Mouse (Mus musculus): ENCODE results near the gene Stambp.
"Not testable (repeated sequence)": the region's sequence is repeated elsewhere in the genome, so short reads cannot be mapped to it uniquely, and the experiment has no call there.

Gene Stambp

DNA sequence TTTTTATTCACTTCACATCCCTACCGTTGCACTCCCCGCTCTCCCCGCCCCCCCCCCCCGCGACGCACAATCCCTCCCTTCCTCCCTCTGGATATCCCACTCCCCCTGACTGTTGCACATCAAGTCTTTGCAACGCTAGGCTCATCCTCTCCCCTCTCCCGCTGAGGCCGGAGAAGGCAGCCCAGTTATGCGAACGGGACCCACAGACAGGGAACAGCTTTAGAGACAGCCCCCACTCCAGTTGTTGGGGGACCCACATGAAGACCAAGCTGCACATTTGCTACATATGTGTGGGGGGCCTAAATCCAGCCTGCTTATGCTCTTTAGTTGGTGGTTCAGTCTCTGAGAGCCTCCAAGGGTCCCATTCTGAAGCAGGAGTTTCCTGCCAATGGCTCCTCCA is at the start of gene Stambp:
Stambp (minus strand) TSS at position 59 of the 400 bp plus-strand sequence.
- DNase-seq (ENCODE audit: low spot score in 2 of 2): peak in 1 of 2 experiments; percentile 26

- no peak for DNase-seq (ENCODE audit: low spot score in 2 of 2)
These were observed 47.4 kb upstream of the Stambp start for GRCm38 (mm10) chr6:83619955-83620354.

- no peak for DNase-seq (ENCODE audit: low spot score in 2 of 2)
These were observed 45.2 kb upstream of the Stambp start for GRCm38 (mm10) chr6:83617581-83618335.

GRCm38 (mm10) chr6:83616512-83616911 is 44.0 kb upstream of the Stambp start:
- peak in 1 of 2 experiments; percentile 18 for DNase-seq (ENCODE audit: low spot score in 2 of 2)

DNA sequence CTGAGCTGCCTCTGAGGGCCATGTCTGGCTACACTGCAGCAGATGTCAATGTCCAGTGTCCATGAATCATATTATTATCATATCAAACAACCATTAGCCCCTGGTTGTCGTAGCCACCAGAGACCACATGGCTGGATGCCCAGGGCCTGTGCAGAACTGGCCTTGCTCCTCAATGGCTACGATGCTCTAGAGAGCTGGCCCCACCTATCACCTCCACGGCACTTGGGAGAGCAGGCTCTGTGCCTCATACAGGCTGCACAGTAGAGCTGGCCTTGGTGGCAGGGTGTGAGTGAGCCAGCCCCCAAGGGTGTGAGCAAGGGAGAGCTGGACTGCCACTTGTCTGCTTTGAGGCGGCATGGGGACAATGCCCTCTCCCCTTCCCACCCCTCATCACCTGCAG is 41.9 kb upstream of the Stambp start:
- no peak for DNase-seq (ENCODE audit: low spot score in 2 of 2)

DNA sequence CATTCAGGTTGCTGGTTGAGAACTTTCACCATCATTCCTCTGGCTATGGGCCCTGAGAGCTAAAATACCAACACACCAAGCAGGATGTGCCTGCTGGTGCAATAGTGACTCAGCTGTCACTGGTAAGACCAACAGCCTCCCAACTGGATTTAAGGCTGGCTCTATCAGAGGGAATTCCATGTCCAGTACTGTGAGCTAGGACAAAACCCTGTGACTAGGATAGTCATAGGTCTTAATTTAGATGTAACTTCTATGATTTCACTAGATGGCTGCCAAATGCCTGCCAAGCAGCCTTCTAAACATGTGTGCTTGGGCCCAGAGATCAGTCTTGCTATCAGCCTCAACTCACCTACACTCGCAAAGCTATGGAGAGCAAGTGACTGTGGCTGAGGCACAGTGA is 40.4 kb upstream of the Stambp start:
- DNase-seq (ENCODE audit: low spot score in 2 of 2): no peak

DNA sequence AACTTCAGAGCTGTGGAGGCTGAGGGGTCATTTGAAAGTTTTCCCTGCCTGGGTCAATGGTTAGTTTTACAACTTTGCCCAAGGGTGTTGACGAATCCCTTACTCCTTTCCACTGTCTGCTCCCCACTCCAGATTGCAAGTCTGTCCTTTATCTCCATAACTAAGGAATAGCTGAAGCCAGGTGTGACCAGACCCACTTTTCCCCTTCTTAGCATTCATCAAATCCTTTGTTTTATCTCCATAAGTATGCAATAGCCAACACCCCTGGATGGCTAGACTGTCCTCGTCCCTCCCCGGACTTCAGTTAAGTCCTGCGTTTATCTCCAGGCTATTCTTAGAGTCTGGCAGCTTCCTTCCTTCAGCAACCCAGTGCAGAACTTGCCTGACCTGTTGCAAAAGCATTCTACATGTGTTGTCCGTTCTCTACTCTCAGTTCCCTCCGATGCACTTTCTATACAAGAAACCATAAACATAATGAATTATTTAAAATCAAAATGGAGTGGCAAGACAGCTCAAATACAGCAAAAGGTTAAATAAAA is 27.2 kb upstream of the Stambp start:
- no peak for DNase-seq (ENCODE audit: low spot score in 2 of 2)

DNA sequence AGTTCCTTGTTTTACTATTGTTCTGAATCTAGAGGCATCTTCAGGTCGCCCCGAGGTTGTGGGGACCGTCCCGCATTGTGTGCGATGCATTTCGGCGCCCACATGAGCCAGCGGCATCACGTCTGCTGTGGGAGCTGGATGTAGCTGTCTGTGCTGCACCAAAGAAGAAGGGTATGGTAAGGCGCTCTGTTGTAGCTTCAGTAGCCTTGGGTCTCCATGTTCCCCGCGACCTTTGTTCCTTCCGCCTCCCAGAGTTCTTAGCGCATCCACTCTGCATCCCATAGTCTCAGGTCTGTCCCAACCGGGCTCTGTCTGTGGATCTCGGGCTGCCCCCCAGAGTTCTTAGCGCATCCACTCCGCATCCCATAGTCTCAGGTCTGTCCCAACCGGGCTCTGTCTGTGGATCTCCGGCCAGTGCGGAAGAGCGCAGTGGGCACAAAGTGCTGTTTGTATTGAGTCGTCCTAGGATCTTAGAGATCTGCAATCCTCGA is 26.6 kb upstream of the Stambp start:
- no peak for DNase-seq (ENCODE audit: low spot score in 2 of 2)

DNA sequence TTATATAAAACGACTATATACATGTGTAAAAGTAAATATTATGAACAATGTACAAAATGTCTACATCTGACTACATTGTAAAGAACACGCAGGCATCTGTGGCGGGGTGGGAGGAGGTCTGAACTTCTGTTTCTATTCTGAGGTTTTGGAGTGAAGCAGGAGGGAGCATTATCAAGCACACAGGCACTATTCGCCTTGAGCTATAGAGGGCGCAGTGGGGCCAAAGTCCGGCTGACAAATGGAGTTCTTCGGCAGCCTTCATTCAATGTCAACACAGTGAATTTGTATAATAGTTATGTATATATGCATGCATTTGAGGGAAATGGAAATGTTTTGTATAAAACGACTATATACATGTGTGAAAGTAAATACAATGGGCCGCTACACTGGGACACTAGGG is 26.1 kb upstream of the Stambp start:
- DNase-seq (ENCODE audit: low spot score in 2 of 2): peak in 1 of 2 experiments; percentile 50

DNA sequence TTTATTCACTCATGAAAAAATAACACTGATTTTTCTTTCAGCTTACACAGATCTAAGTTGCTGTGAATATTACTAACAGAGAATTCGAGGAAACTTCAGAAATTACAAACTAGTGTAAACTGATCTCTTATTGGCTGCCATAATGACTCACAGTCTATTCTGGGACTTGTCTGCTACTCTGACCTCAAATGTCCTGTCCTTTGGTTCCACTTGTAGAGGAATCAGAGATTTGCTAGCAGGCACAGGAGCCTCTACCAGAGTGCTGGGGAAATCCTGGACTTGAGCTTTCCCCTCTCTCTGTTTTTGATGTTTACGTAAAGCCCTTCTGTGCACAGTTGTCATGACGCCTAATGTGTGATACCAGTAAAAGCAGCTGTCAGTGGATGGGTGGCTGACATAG is 25.5 kb upstream of the Stambp start:
- DNase-seq (ENCODE audit: low spot score in 2 of 2): no peak

GRCm38 (mm10) chr6:83595035-83595434 is 22.5 kb upstream of the Stambp start:
- DNase-seq (ENCODE audit: low spot score in 2 of 2): no peak

DNA sequence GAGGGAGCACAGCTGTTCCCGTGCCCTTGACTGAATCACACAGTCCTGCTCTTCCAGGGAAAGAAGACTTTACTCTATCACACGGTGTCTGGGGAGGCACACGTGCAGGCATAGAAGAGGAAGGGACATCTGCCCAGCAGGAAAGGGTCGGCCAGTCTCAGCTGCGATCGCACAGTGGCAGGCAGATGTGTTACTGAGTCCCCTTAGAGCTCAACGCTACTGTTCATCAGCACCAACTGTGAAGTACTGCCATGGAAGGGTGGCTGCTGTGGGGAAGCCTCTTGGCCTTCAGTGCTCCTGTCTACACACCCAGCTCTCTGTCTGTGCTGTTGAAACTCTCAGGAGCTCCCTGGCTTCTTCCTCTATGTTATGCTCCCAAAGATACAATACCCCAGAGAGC is 21.4 kb upstream of the Stambp start:
- no peak for DNase-seq (ENCODE audit: low spot score in 2 of 2)

DNA sequence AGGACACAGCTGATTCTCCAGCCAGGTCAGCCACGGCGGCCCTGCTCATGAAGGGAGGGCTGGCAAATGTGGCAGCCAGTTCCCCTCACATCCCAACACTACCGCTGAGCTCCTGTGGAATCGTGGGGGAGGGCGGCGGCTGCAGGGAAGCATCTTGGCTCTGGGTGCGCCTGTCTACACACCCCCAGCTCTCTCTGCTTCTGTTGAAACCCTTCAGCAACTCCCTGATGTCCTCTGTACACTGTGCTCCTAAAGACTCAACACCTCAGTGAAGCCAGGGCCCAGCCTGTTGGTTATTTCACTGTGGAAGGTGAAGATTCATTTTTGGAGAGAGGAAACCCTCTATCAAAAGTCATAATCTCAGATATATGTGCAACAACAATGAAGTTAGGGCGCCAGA is 19.5 kb upstream of the Stambp start:
- DNase-seq (ENCODE audit: low spot score in 2 of 2): no peak

- DNase-seq (ENCODE audit: low spot score in 2 of 2): no peak
These were observed 17.8 kb upstream of the Stambp start for GRCm38 (mm10) chr6:83590301-83590700.

DNA sequence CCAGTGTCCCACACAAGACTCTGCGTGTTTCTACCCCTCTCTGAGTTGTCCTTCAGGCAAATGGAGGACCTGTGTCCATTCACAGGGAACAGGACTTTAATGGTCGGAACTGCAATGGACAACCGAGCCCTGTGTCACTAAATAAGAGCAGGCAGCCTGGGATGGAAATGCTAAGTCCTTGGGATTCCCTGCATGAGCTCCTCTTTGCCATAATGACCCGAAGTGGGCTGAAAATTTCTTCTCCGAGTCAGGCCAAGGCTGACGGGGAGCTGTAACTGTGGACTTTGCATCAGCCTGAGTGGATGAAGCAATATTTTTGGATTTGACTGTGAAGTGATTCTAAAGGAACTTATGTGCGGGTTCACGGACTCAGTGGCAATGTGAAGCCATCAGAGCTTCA is 14.7 kb upstream of the Stambp start:
- not testable (repeated sequence) for DNase-seq (ENCODE audit: low spot score in 2 of 2)

DNA sequence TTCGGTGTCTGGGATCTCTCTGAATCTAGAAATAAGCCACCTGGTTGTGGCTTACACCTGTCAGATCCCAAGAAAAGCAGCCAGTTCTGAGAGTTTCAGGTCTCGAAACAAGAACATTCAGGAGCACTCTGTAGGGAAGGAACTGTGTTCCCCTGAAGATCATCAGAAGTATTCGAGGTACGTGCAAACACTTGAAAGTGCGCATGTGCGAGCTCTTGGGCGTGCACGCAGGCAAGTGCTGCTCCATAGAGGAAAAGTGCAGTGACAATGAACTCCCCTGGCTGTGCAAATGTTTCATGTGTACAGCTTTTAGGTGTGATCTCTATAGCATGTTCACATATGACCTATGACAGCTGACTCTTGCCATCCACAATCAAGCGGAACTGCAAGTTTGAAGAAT is 12.8 kb upstream of the Stambp start:
- DNase-seq (ENCODE audit: low spot score in 2 of 2): not testable (repeated sequence)

- DNase-seq (ENCODE audit: low spot score in 2 of 2): no peak
These were observed 11.1 kb upstream of the Stambp start for GRCm38 (mm10) chr6:83583591-83583990.

DNA sequence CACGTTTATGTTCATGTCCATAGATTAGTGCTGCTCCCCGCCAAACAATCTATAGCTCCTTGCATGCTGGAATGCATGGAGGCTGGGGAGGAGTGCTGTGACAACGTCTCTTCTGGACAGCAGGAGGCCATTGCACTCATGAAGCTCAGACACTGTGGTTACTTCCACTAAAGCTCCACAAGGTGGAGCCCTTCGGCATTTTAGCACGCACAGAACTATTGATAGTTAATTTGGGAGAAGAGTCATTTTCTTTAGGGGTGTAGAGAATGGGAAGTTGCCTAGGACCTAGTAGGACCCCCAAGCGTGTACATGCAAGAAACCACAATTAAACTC is 10.4 kb upstream of the Stambp start:
- DNase-seq (ENCODE audit: low spot score in 2 of 2): peak in 1 of 2 experiments; percentile 36

GRCm38 (mm10) chr6:83582135-83582937 is 9.8 kb upstream of the Stambp start:
- no peak for DNase-seq (ENCODE audit: low spot score in 2 of 2)

- DNase-seq (ENCODE audit: low spot score in 2 of 2): no peak
These were observed 5.0 kb upstream of the Stambp start for GRCm38 (mm10) chr6:83577534-83577933.

- no peak for DNase-seq (ENCODE audit: low spot score in 2 of 2)
These were observed 3.1 kb upstream of the Stambp start for GRCm38 (mm10) chr6:83575609-83576008.

DNA sequence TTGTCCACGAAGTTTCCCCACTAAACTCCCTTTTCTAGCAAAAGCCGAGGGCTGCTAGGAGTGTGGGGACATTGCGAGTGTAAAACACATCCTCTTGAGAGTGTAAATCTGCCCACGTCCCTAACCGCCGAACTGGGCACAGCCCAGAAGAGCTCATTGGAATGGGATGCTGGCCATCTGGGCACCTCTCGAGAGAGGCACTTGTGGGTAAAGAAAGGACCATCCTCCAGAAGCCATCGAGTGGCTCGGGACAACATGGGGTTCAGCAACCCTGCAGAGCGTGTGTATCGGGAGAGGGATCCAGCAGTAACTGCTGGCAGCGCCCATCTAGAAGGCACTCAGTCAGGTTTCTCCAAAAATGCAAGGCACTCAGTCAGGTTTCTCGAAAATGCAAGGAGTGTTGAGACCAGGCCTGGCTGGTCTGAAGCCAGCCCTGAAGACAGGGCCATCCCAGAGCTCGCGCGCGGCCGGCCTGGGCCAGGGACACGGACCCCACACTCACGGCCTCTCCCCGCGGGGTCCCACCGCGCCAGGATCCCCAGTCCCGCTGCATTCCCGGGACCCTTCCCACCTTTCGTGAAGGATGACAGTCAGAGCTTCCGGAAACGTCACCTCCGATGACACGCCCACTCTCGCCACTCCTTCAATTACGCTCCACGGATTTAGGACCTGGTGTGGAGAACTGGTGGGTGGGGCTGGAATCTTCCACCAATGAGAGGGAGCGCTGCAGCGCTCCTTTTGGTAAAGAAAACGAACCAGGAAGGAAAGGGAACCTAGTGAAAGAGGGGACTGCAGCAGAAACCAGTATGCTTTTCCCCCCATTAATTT is 475 bp downstream of the Stambp start:
- DNase-seq (ENCODE audit: low spot score in 2 of 2): peak; percentile 55 to 81
